Mouse (Mus musculus): Measurements from ENCODE around the gene Aplp2. TPM values are rescaled to one million over a fixed set of nuclear protein-coding genes. Genes with fewer than 3 reads are reported as not detected.

Aplp2 gene
- polyA plus RNA-seq, 1 experiment from 2014 or later: 525 TPM

DNA sequence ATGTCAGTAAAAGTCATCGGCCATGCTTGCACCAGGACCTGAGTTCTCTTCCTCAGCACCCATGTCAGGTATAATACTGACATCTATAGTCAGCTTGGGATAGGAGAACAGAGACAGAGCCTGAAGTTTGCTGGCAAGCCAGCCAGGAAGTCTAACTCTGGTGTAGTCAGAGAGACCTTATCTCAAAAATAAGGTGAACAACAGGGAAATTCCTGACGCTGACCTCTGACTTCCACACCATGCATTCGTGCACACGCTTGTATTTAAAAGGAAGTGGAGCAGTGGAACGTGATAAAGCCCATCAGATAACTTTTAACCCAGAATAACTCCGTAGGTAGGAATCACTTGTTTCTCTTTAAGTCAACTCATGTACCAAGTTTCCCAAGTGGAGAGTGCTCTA, 6.9 kb downstream of the Aplp2 start:
- Histone ChIP-seq H3K4me2 (replicated peaks; ENCODE audit: low read depth, low read length) (no peak overlapping the region), H3K4me3 (ENCODE audit: low read depth, low read length) (no peak overlapping the region), H3K9me3 (ENCODE audit: low read length) (no peaks in the 10 kb centered on the region), H3K9ac (replicated peaks; ENCODE audit: low read depth) (no peak overlapping the region), H3K27me3 (replicated peaks; ENCODE audit: insufficient read depth, low read length) (no peaks in the 10 kb centered on the region), H3K4me1 (ENCODE audit: insufficient read depth, low read depth, low read length) (peaks cover 14% of the 10 kb centered on the region), H3K36me3 (ENCODE audit: insufficient read depth, low read length) (no peaks in the 10 kb centered on the region), H3K27ac (ENCODE audit: low read length) (no peak overlapping the region)
- TF ChIP-seq EP300 (IDR thresholded peaks at IDR 0.05) (no peak), CTCF (IDR thresholded peaks at IDR 0.05) (no peak; the same call in 1 of the 2 replicates)
- DNase-seq (ENCODE audit: low spot score) (no peak), ATAC-seq (no peak)
- 26% methylated on average over 6 of the region's 6 CpGs for WGBS

DNA sequence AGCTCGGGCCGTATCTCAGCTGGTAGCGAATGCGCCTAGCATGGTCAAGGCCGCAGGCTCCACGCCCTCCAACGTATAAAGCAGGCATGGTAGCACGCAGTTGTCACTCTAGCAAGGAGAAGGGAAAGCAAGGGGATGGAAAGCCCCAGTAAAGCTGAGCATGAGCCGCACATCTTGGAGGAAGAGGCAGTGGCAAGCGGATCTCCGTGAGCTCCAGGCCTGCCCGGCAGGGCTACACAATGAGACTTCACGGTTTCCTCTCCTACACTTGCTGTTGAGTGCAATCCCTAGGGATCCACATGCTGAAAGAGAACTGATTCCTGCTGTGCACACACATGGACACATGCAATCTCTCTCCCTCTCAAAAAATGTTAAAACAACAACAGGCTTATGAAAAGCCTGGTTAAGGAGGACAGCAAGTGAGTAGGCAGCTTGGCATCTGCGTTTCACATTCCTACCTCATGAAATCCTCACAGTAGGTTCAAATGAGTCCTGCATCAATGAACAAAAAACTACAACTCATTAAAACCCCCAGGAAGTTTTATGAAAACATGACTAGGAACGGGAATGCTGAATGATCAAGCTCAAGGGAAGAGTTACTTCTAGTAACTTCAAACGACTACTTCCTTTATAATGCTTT, 7.9 kb downstream of the Aplp2 start:
- H3K9me3 ChIP-seq (ENCODE audit: low read length): no peaks in the 10 kb centered on the region
- no peaks in the 10 kb centered on the region for H3K36me3 ChIP-seq (ENCODE audit: insufficient read depth, low read length)
- H3K4me1 ChIP-seq (ENCODE audit: insufficient read depth, low read depth, low read length): peaks cover 14% of the 10 kb centered on the region
- H3K4me3 ChIP-seq (ENCODE audit: low read depth, low read length): no peak overlapping the region
- WGBS: 65% methylated on average over 16 of the region's 16 CpGs
- DNase-seq (ENCODE audit: low spot score) (no peak), ATAC-seq (no peak)
- H3K9ac ChIP-seq (replicated peaks; ENCODE audit: low read depth): no peak overlapping the region
- no peaks in the 10 kb centered on the region for H3K27me3 ChIP-seq (replicated peaks; ENCODE audit: insufficient read depth, low read length)
- H3K4me2 ChIP-seq (replicated peaks; ENCODE audit: low read depth, low read length): no peak overlapping the region
- 0 out of 2 replicates have a peak overlapping the region, but pooled peaks have one; percentile 43 for H3K27ac ChIP-seq (ENCODE audit: low read length)
- TF ChIP-seq EP300 (IDR thresholded peaks at IDR 0.05) (no peak), CTCF (IDR thresholded peaks at IDR 0.05) (no peak)

DNA sequence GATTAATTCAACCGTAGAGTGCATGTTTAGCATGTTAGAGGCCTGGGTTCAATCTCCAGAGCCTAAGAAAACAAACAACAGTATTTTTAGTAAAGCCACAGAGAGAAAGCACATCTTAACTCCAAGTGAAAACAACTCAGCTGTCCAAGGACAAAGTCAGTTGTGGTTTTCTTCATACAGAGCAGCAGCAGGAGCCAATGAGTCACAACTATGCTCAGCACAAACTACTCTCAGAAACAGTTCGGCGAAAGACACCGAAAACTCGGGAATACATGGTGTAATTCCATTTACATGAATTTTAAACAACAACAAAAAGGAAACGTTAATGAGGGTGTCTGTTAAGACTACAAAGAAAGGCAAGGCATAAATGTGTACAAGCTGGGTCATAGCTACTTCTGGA, 8.5 kb downstream of the Aplp2 start:
- ATAC-seq (no peak), DNase-seq (ENCODE audit: low spot score) (no peak)
- Histone ChIP-seq H3K27me3 (replicated peaks; ENCODE audit: insufficient read depth, low read length) (no peaks in the 10 kb centered on the region), H3K9me3 (ENCODE audit: low read length) (no peaks in the 10 kb centered on the region), H3K4me1 (ENCODE audit: insufficient read depth, low read depth, low read length) (peaks cover 14% of the 10 kb centered on the region), H3K9ac (replicated peaks; ENCODE audit: low read depth) (no peak overlapping the region), H3K4me3 (ENCODE audit: low read depth, low read length) (no peak overlapping the region), H3K4me2 (replicated peaks; ENCODE audit: low read depth, low read length) (no peak overlapping the region), H3K27ac (ENCODE audit: low read length) (no peak overlapping the region), H3K36me3 (ENCODE audit: insufficient read depth, low read length) (no peaks in the 10 kb centered on the region)
- TF ChIP-seq CTCF (IDR thresholded peaks at IDR 0.05): no peak
- WGBS: 67% methylated on average over 6 of the region's 6 CpGs

DNA sequence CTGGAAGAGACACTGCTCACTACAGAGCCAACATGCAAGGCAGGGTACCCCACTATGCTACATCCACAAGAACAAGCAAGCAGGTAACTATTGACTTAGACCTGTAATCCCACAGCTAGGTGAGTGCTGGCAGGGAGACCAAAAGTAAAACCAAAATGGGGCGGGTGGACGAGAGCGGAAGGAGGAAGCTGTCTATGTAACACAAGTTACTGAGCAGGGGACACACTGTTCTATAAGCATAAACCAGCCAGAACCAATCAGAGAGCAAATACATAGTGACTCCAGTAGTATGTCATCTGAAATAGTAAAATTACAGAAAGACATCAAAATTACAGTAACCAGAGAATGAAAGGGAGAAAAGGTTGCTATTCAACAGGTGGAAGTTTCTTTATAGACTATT, 13.0 kb downstream of the Aplp2 start:
- Histone ChIP-seq H3K4me1 (ENCODE audit: insufficient read depth, low read depth, low read length) (peaks cover 3% of the 10 kb centered on the region), H3K36me3 (ENCODE audit: insufficient read depth, low read length) (no peaks in the 10 kb centered on the region), H3K9me3 (ENCODE audit: low read length) (no peaks in the 10 kb centered on the region), H3K9ac (replicated peaks; ENCODE audit: low read depth) (no peak overlapping the region), H3K27me3 (replicated peaks; ENCODE audit: insufficient read depth, low read length) (no peaks in the 10 kb centered on the region), H3K27ac (ENCODE audit: low read length) (no peak overlapping the region), H3K4me3 (ENCODE audit: low read depth, low read length) (no peak overlapping the region), H3K4me2 (replicated peaks; ENCODE audit: low read depth, low read length) (no peak overlapping the region)
- DNase-seq (ENCODE audit: low spot score) (no peak), ATAC-seq (no peak)
- TF ChIP-seq EP300 (IDR thresholded peaks at IDR 0.05): no peak
- no peak for TF ChIP-seq CTCF (IDR thresholded peaks at IDR 0.05)
- 71% methylated on average over 3 of the region's 3 CpGs for WGBS

DNA sequence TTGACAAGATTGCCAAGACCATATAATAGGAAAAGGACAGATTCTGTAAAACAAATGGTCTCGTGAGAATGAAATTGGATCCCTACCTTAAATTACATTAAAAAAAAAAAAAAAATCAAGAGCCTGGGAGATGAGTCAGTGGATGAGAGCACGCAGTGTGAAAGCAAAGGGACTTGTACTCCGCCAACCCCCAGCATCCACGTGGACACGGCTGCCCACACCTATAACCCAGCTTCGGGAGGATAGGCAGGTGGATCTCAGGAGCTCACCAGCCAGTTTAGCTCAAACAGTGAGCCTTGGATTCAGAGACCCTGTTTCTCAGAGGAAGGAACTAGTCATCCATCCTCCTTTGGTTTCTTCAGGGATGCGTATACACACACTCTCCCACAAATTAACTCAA, 13.8 kb downstream of the Aplp2 start:
- 93% methylated on average over 7 of the region's 7 CpGs for WGBS
- DNase-seq (ENCODE audit: low spot score) (no peak), ATAC-seq (no peak)
- Histone ChIP-seq H3K27me3 (replicated peaks; ENCODE audit: insufficient read depth, low read length) (no peaks in the 10 kb centered on the region), H3K9ac (replicated peaks; ENCODE audit: low read depth) (no peak overlapping the region), H3K4me1 (ENCODE audit: insufficient read depth, low read depth, low read length) (no peaks in the 10 kb centered on the region; the same call in 1 of the 2 replicates), H3K27ac (ENCODE audit: low read length) (no peak overlapping the region), H3K36me3 (ENCODE audit: insufficient read depth, low read length) (no peaks in the 10 kb centered on the region), H3K4me2 (replicated peaks; ENCODE audit: low read depth, low read length) (no peak overlapping the region), H3K9me3 (ENCODE audit: low read length) (no peaks in the 10 kb centered on the region), H3K4me3 (ENCODE audit: low read depth, low read length) (no peak overlapping the region)
- TF ChIP-seq EP300 (IDR thresholded peaks at IDR 0.05): no peak
- no peak for TF ChIP-seq CTCF (IDR thresholded peaks at IDR 0.05)

DNA sequence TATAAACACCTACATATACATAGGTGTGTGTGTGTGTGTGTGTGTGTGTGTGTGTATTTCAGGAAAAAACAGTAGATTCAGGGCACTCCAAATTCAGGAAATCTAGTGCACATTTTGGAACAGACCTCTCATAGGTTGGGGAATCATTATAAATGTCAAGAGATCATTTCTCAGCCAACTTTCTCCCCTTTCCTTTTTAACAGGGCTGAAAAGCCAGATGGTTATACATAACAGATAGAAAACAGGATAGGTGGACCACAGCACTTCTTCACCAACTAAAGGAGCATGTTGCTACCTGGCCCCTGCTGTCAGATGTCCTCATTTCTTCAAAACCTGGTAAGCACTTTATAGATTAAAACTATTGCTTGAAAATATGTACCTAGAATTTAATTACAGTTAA, 14.9 kb downstream of the Aplp2 start:
- Histone ChIP-seq H3K9me3 (ENCODE audit: low read length) (no peaks in the 10 kb centered on the region), H3K27me3 (replicated peaks; ENCODE audit: insufficient read depth, low read length) (no peaks in the 10 kb centered on the region)
- ATAC-seq: no peak

DNA sequence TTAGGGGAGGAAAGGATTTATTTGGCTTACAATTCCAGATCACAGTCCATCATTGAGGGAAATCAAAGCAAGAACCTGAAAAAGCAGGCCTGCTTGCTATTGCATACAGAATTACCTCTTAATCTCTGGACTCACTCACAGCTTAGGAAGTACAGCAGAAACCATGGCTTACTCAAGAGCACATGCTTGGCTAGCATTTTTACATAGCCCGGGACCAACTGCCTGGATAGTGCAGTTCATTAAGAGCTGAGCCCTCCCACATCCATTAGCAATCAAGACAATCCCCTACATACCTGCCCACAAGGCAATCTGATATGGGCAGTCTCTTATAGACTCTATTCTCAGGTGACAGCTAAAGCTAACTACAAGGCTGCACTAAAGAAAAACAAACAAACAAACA, 16.0 kb downstream of the Aplp2 start:
- no peaks in the 10 kb centered on the region for H3K9me3 ChIP-seq (ENCODE audit: low read length)
- H3K4me2 ChIP-seq (replicated peaks; ENCODE audit: low read depth, low read length): no peak overlapping the region
- no peaks in the 10 kb centered on the region for H3K27me3 ChIP-seq (replicated peaks; ENCODE audit: insufficient read depth, low read length)
- no peak overlapping the region for H3K27ac ChIP-seq (ENCODE audit: low read length)
- peaks cover 9% of the 10 kb centered on the region; the same call in 1 of the 2 replicates for H3K4me1 ChIP-seq (ENCODE audit: insufficient read depth, low read depth, low read length)
- whole genome bisulfite sequencing: 83% methylated on average over 1 of the region's 1 CpGs
- ATAC-seq (no peak), DNase-seq (ENCODE audit: low spot score) (no peak)
- no peak overlapping the region for H3K4me3 ChIP-seq (ENCODE audit: low read depth, low read length)
- H3K36me3 ChIP-seq (ENCODE audit: insufficient read depth, low read length): no peaks in the 10 kb centered on the region
- H3K9ac ChIP-seq (replicated peaks; ENCODE audit: low read depth): no peak overlapping the region
- no peak for TF ChIP-seq EP300 (IDR thresholded peaks at IDR 0.05)
- TF ChIP-seq CTCF (IDR thresholded peaks at IDR 0.05): no peak

More for the DNA sequence above, 14.9 kb downstream of the Aplp2 start:
- Histone ChIP-seq H3K9ac (replicated peaks; ENCODE audit: low read depth) (no peak overlapping the region), H3K4me1 (ENCODE audit: insufficient read depth, low read depth, low read length) (peaks cover 3% of the 10 kb centered on the region; the same call in 1 of the 2 replicates), H3K36me3 (ENCODE audit: insufficient read depth, low read length) (no peaks in the 10 kb centered on the region), H3K27ac (ENCODE audit: low read length) (no peak overlapping the region), H3K4me3 (ENCODE audit: low read depth, low read length) (no peak overlapping the region), H3K4me2 (replicated peaks; ENCODE audit: low read depth, low read length) (no peak overlapping the region)
- TF ChIP-seq EP300 (IDR thresholded peaks at IDR 0.05): no peak
- no peak for TF ChIP-seq CTCF (IDR thresholded peaks at IDR 0.05)
- DNase-seq (ENCODE audit: low spot score): no peak

Data from lung, postnatal 0 days (tissue).